Mouse (Mus musculus) layer of hippocampus, postnatal 14 days (tissue): ENCODE measurements around the gene Zfp740. TPM values are rescaled to one million over a fixed set of nuclear protein-coding genes. Genes with fewer than 3 reads are reported as not detected.

ENCODE experiments used
- DNase-seq, 2 experiments: peaks; one replicate each; pipeline ENCODE4 v3.0.0; 2021 to 2022; ENCODE audit warnings: low spot score in 2 of 2, mixed read lengths in 1 of 2
- total RNA-seq, 2 experiments: library from RNA; stranded (reverse); gene quantifications; 2 replicates each; pipeline ENCODE4 v1.2.3; 2021

The Zfp740 gene
- total RNA-seq, 2 experiments from 2014 or later, result 69.8 to 76.3 TPM

- DNase-seq, result no peak
These were observed 10.7 kb upstream of the Zfp740 start for GRCm38 (mm10) chr15:102192271-102192812.

GRCm38 (mm10) chr15:102192820-102193386 lies 10.1 kb upstream of the Zfp740 start:
- DNase-seq, result no peak

GRCm38 (mm10) chr15:102193652-102194051 lies 9.4 kb upstream of the Zfp740 start:
- DNase-seq, result no peak

GRCm38 (mm10) chr15:102194439-102194838 lies 8.6 kb upstream of the Zfp740 start:
- no peak for DNase-seq

- DNase-seq, result no peak
These were observed 7.7 kb upstream of the Zfp740 start for GRCm38 (mm10) chr15:102195373-102195772.

GRCm38 (mm10) chr15:102198841-102199240 lies 4.2 kb upstream of the Zfp740 start:
- DNase-seq, result no peak

- peak; percentile 56 to 68 for DNase-seq
These were observed 859 bp downstream of the Zfp740 start for GRCm38 (mm10) chr15:102203835-102204381.

- DNase-seq, result peak in 1 of 2 experiments; percentile 41
These were observed 1.8 kb downstream of the Zfp740 start, which contains the start of gene Csad for GRCm38 (mm10) chr15:102204674-102205505. TSS of gene Csad (minus strand) at chr15:102204724.

GRCm38 (mm10) chr15:102205779-102206178 lies 2.7 kb downstream of the Zfp740 start:
- peak; percentile 38 to 75 for DNase-seq

GRCm38 (mm10) chr15:102207351-102207750 lies 4.3 kb downstream of the Zfp740 start:
- no peak for DNase-seq

GRCm38 (mm10) chr15:102208092-102208561 lies 5.1 kb downstream of the Zfp740 start:
- no peak for DNase-seq

- no peak for DNase-seq
These were observed 6.1 kb downstream of the Zfp740 start for GRCm38 (mm10) chr15:102209114-102209513.

GRCm38 (mm10) chr15:102210816-102211215 lies 7.8 kb downstream of the Zfp740 start:
- no peak for DNase-seq

GRCm38 (mm10) chr15:102211895-102212294 lies 8.8 kb downstream of the Zfp740 start:
- DNase-seq, result no peak

- no peak for DNase-seq
These were observed 11.1 kb downstream of the Zfp740 start for GRCm38 (mm10) chr15:102214132-102214531.

GRCm38 (mm10) chr15:102215624-102216023 lies 12.6 kb downstream of the Zfp740 start:
- DNase-seq, result no peak

- DNase-seq, result no peak
These were observed 13.6 kb downstream of the Zfp740 start for GRCm38 (mm10) chr15:102216459-102217228.

- DNase-seq, result no peak
These were observed 14.3 kb downstream of the Zfp740 start for GRCm38 (mm10) chr15:102217325-102217724.

- no peak for DNase-seq
These were observed 19.3 kb downstream of the Zfp740 start for GRCm38 (mm10) chr15:102222386-102222785.

GRCm38 (mm10) chr15:102224186-102224991 lies 21.3 kb downstream of the Zfp740 start:
- peak; percentile 73 for DNase-seq
